Mouse (Mus musculus) ES-CJ7 (cell line): ENCODE results near the gene Atrnl1.

ENCODE experiments used
- DNase-seq: peaks from one replicate; pipeline ENCODE4 v3.0.0; 2011; ENCODE audit warnings: low read depth, low spot score

Atrnl1 gene

DNA sequence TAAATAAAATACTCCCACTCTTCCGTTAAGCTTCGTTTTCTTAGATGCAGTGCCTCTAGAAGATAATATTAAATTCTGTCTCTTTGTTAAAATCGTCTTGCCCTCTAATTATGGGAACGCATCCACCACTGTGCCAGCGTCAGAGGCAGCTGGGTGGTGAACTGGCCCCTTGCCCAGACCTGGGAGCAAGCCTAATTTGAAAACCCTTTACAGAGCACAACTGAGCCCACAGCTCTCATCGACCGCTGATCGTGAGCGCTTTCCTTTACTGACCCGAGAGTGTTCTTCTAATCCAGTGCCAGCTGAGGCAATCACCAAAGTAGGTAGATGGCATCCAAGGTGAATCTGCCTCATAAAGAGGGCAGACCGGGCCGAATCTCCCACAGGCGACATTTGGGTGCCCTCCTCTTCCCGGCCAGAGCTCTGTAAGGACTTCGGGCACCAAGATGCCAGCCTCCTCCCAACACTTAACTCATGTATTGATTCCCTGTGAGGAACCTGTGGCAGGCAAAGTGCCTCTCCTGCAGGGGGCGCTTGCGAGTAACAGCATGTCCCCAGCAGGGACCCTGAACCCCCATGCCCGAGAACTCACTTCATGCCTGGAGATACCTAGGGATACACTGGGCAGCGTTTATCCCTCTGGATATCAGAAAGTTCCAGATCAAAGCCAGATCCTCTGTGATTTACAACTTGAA, 507.5 kb downstream of the Atrnl1 start:
- peak; percentile 42 for DNase-seq

GRCm38 (mm10) chr19:58118864-58119263, 508.0 kb downstream of the Atrnl1 start:
- DNase-seq = peak; percentile 23

- no peak for DNase-seq
Observed at GRCm38 (mm10) chr19:58119681-58120173, 508.9 kb downstream of the Atrnl1 start.

GRCm38 (mm10) chr19:58120661-58121060, 509.8 kb downstream of the Atrnl1 start:
- no peak for DNase-seq

- no peak for DNase-seq
Observed at GRCm38 (mm10) chr19:58121628-58122027, 510.8 kb downstream of the Atrnl1 start.

DNA sequence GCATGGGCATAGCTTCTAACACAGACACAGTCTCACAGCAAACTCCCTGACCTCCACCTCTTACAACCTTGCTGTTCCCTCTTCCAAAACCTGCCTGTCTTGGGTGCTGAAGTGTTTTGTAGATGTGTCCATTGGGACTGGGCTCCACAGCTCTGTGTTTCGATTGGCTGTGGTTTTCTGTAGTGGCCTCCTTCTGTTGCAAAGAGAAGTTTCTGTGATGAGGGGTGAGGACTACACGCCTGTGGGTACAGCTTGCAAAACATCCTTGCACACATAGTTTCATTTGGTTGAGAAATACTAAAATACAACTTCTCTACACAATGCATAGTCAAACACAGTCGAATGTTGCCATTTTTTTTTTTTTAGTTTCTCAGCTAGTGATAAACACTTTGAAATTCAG, 512.8 kb downstream of the Atrnl1 start:
- no peak for DNase-seq

DNA sequence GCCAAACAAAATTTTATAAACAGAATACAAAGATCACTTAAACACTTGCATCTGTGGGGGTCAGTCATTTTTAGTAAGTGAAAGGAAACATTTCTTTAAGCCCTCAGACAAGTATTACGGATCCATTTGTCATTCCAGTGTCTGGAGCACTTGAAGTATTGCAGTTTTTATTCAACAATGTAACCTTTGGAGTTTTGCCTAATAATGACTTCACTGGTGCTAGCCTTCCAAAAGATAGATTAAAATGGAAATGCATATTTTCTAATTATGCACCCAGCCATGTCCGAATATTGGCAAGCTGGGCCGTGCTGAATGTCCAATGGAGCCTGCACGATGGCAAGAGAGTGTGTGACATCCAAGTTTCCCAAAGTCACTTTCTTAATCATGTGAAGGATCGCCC, 513.7 kb downstream of the Atrnl1 start:
- DNase-seq = no peak

- DNase-seq = no peak
Observed at GRCm38 (mm10) chr19:58125010-58125409, 514.2 kb downstream of the Atrnl1 start.

- DNase-seq = no peak
Observed at GRCm38 (mm10) chr19:58131896-58132295, 521.1 kb downstream of the Atrnl1 start.

- no peak for DNase-seq
Observed at GRCm38 (mm10) chr19:58140191-58140784, 529.5 kb downstream of the Atrnl1 start.

- DNase-seq = no peak
Observed at GRCm38 (mm10) chr19:58143853-58144454, 533.1 kb downstream of the Atrnl1 start.

GRCm38 (mm10) chr19:58145521-58145920, 534.7 kb downstream of the Atrnl1 start:
- DNase-seq = no peak

DNA sequence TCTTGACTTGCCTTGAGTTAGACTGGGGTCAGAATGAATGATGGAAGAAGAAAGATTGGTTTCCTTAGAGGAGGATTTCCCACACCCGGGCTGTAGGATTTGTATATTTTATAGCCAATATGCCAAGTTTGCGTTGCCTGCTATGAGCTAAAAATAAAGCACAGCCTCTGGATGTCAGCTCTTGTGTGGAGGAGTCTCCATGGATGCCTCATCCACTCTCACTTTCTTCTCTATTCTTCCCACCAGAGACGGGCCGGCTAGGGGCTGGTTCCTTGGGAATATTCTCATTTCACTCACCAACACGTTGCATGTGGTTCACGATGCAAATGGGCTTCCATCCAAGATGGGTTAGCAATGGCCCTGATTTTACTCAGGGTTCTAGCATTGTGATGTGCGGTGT, 540.4 kb downstream of the Atrnl1 start:
- DNase-seq = no peak

GRCm38 (mm10) chr19:58161569-58161968, 550.7 kb downstream of the Atrnl1 start:
- no peak for DNase-seq

DNA sequence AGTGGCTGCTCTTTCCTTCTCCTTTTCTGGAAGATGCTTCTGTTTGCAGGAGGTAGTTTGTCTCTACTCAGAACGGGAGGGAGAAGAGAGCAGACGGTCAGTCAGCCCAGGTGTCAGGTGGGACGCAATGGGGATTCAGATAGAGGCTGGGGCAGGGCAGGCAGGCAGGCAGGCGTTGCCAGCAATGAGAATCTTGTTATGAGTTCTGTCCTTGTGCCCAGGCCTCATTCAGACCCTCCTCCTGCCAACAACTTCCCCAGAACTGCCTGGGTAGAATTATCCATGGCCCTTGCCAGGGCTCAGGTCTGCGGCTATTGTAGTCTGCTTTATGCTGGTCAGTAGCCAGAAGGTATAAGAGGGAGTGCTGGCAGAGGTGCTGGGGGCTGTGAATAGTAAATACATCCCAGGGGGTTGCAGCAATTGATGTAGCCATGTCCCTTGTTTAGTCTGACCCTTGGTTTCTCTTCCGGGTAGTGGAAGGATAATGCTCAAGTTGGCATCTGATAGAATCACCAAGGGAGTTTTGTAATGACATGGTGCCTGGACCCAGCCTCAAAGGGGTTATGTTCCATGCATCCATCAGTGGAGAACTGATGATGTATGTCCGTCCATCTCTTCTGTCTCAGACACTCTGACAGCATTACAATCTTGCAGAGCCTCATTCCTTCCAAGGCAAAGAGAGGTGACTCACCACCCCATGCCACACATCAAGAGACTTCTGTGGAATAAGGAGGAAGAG, 554.2 kb downstream of the Atrnl1 start:
- no peak for DNase-seq

GRCm38 (mm10) chr19:58165635-58166015, 554.8 kb downstream of the Atrnl1 start:
- DNase-seq = no peak

- no peak for DNase-seq
Observed at GRCm38 (mm10) chr19:58166147-58166546, 555.3 kb downstream of the Atrnl1 start.

GRCm38 (mm10) chr19:58178410-58178809, 567.6 kb downstream of the Atrnl1 start:
- DNase-seq = no peak

DNA sequence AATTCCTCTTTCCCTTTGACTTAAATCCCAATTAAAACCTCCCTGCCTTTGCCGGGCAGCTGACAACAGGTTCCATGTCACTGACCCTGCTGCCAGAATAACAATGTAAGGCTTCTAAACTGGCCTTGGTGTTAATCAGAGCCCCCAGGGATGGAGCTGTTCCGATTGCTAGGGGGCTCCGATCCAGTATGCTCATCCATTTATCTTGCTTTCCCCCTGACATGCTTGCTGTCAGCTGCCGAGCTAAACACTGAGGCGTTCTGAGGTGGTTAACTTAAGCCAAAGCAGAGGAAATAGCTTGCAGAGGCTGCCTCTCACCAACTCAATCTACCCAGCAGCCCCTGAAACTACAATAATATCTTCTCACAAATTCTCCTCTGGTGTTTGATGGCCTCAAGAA, 569.9 kb downstream of the Atrnl1 start:
- no peak for DNase-seq
